Mouse (Mus musculus) urinary bladder, postnatal 14 days (tissue): Measurements from ENCODE around the gene Cep112.
A peak's percentile ranks its signal among the peaks of the same experiment; 100 is the strongest.

Experiments
- DNase-seq: peaks from one replicate; pipeline ENCODE4 v3.0.0; 2021; ENCODE audit warnings: low spot score

Cep112 gene

GRCm38 (mm10) chr11:108606036-108606435, 181.0 kb downstream of the Cep112 start:
- DNase-seq: no peak

GRCm38 (mm10) chr11:108606836-108607235, 181.8 kb downstream of the Cep112 start:
- DNase-seq: no peak

- no peak for DNase-seq
Observed at GRCm38 (mm10) chr11:108620628-108621433, 195.8 kb downstream of the Cep112 start.

GRCm38 (mm10) chr11:108621434-108621901, 196.5 kb downstream of the Cep112 start:
- DNase-seq: no peak

GRCm38 (mm10) chr11:108625546-108626232, 200.7 kb downstream of the Cep112 start:
- no peak for DNase-seq

- DNase-seq: no peak
Observed at GRCm38 (mm10) chr11:108637780-108638179, 212.8 kb downstream of the Cep112 start.

- no peak for DNase-seq
Observed at GRCm38 (mm10) chr11:108655574-108655973, 230.6 kb downstream of the Cep112 start.

- no peak for DNase-seq
Observed at GRCm38 (mm10) chr11:108682014-108682413, 257.0 kb downstream of the Cep112 start.

GRCm38 (mm10) chr11:108696563-108696962, 271.6 kb downstream of the Cep112 start:
- DNase-seq: no peak

- DNase-seq: peak; percentile 68
Observed at GRCm38 (mm10) chr11:108752301-108752700, 327.3 kb downstream of the Cep112 start.

- DNase-seq: no peak
Observed at GRCm38 (mm10) chr11:108752765-108753164, 327.8 kb downstream of the Cep112 start.

- DNase-seq: no peak
Observed at GRCm38 (mm10) chr11:108753361-108754240, 328.6 kb downstream of the Cep112 start.

- DNase-seq: no peak
Observed at GRCm38 (mm10) chr11:108757211-108757610, 332.2 kb downstream of the Cep112 start.

GRCm38 (mm10) chr11:108757626-108758430, 332.8 kb downstream of the Cep112 start:
- DNase-seq: no peak

GRCm38 (mm10) chr11:108770064-108770463, 345.1 kb downstream of the Cep112 start:
- DNase-seq: no peak

- DNase-seq: no peak
Observed at GRCm38 (mm10) chr11:108774019-108774670, 349.2 kb downstream of the Cep112 start.

GRCm38 (mm10) chr11:108777158-108777557, 352.2 kb downstream of the Cep112 start:
- DNase-seq: no peak

GRCm38 (mm10) chr11:108780271-108781250, 355.6 kb downstream of the Cep112 start:
- peak; percentile 11 for DNase-seq

GRCm38 (mm10) chr11:108798398-108798797, 373.4 kb downstream of the Cep112 start:
- no peak for DNase-seq

GRCm38 (mm10) chr11:108799695-108800094, 374.7 kb downstream of the Cep112 start:
- no peak for DNase-seq
